Mouse (Mus musculus) embryo, embryonic 11.5 days (tissue): ENCODE data around the gene 6430548M08Rik.

Experiments used
- DNase-seq: peaks from one replicate; pipeline ENCODE4 v3.0.0-alpha.2; 2012; ENCODE audit warnings: low read depth, low spot score

6430548M08Rik gene

GRCm38 (mm10) chr8:120113758-120114255 is at the start of gene 6430548M08Rik:
TSS of gene 6430548M08Rik (plus strand) at chr8:120114152.
- peak; percentile 100 for DNase-seq

GRCm38 (mm10) chr8:120065611-120066010 is 48.3 kb upstream of the 6430548M08Rik start:
- DNase-seq = no peak

- no peak for DNase-seq
Measured at GRCm38 (mm10) chr8:120066226-120066625, 47.7 kb upstream of the 6430548M08Rik start.

- DNase-seq = no peak
Measured at GRCm38 (mm10) chr8:120067936-120068668, 45.9 kb upstream of the 6430548M08Rik start.

GRCm38 (mm10) chr8:120071684-120072083 is 42.3 kb upstream of the 6430548M08Rik start:
- DNase-seq = peak; percentile 73

GRCm38 (mm10) chr8:120072259-120072658 is 41.7 kb upstream of the 6430548M08Rik start:
- no peak for DNase-seq

- no peak for DNase-seq
Measured at GRCm38 (mm10) chr8:120072827-120073226, 41.1 kb upstream of the 6430548M08Rik start.

- DNase-seq = no peak
Measured at GRCm38 (mm10) chr8:120074516-120074915, 39.4 kb upstream of the 6430548M08Rik start.

- DNase-seq = no peak
Measured at GRCm38 (mm10) chr8:120075347-120075746, 38.6 kb upstream of the 6430548M08Rik start.

GRCm38 (mm10) chr8:120078080-120078479 is 35.9 kb upstream of the 6430548M08Rik start:
- DNase-seq = peak; percentile 61

GRCm38 (mm10) chr8:120079361-120079760 is 34.6 kb upstream of the 6430548M08Rik start:
- no peak for DNase-seq

- DNase-seq = no peak
Measured at GRCm38 (mm10) chr8:120083261-120083660, 30.7 kb upstream of the 6430548M08Rik start.

GRCm38 (mm10) chr8:120084783-120085182 is 29.2 kb upstream of the 6430548M08Rik start:
- DNase-seq = no peak

GRCm38 (mm10) chr8:120089511-120089910 is 24.4 kb upstream of the 6430548M08Rik start:
- DNase-seq = no peak

- no peak for DNase-seq
Measured at GRCm38 (mm10) chr8:120091032-120091431, 22.9 kb upstream of the 6430548M08Rik start.

- no peak for DNase-seq
Measured at GRCm38 (mm10) chr8:120093103-120093502, 20.8 kb upstream of the 6430548M08Rik start.

- DNase-seq = no peak
Measured at GRCm38 (mm10) chr8:120094801-120095200, 19.2 kb upstream of the 6430548M08Rik start.

GRCm38 (mm10) chr8:120096486-120096885 is 17.5 kb upstream of the 6430548M08Rik start:
- no peak for DNase-seq

GRCm38 (mm10) chr8:120100388-120101067 is 13.4 kb upstream of the 6430548M08Rik start:
- DNase-seq = no peak

- no peak for DNase-seq
Measured at GRCm38 (mm10) chr8:120101068-120101972, 12.6 kb upstream of the 6430548M08Rik start, which contains the start of gene Zdhhc7. TSS of gene Zdhhc7 (minus strand) at chr8:120101482.

- DNase-seq = no peak
Measured at GRCm38 (mm10) chr8:120103916-120104315, 10.0 kb upstream of the 6430548M08Rik start.
